Mouse (Mus musculus): ENCODE results near the gene Hamp2.

DNA sequence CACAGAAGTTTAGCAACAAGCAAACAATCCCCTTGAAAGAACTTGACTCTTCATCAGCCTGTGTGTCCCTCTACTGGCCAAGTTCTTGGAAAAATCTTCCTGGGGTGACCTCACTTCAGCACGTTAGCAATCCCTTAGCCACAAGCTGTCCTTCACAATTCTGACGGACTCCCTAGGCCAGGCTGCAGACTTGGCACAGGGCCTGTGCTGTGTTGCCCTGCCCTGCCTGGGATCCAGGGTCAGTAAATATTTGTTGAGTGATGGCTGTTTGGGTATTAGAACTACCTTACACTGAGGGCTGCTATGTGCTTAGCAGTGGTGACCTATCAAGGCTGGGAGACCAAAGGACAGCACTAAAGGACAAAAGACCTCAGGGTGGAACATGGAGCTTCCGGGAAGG is 29.6 kb upstream of the Hamp2 start:
- TF ChIP-seq CTCF (IDR thresholded peaks at IDR 0.05; ENCODE audit: extremely low read depth, insufficient read depth, insufficient read length, insufficient replicate concordance): no peak
- TF ChIP-seq POLR2A (IDR thresholded peaks at IDR 0.05; ENCODE audit: low read depth, low read length): no peak

Data from spleen, adult 2 months (tissue).